Mouse (Mus musculus) thymus, adult 18-20 months (tissue): Measurements from ENCODE around the gene Epyc.

Experiments
- DNase-seq, 2 experiments: peaks; one replicate each; pipeline ENCODE4 v3.0.0; 2022; ENCODE audit warnings: mixed read lengths in 2 of 2

Gene Epyc

GRCm38 (mm10) chr10:97643768-97644167 is at the start of gene Epyc:
Epyc (plus strand) TSS chr10:97644068.
- no peak for DNase-seq

- no peak for DNase-seq
Measured at GRCm38 (mm10) chr10:97595680-97596079, 48.2 kb upstream of the Epyc start.

- DNase-seq, result no peak
Measured at GRCm38 (mm10) chr10:97601744-97602143, 42.1 kb upstream of the Epyc start.

- DNase-seq, result no peak
Measured at GRCm38 (mm10) chr10:97603256-97603655, 40.6 kb upstream of the Epyc start.

GRCm38 (mm10) chr10:97606579-97606978 is 37.3 kb upstream of the Epyc start, which contains the start of gene Kera:
Kera (plus strand) TSS chr10:97606879.
- DNase-seq, result no peak

GRCm38 (mm10) chr10:97622328-97622727 is 21.5 kb upstream of the Epyc start:
- DNase-seq, result no peak

- DNase-seq, result no peak
Measured at GRCm38 (mm10) chr10:97624381-97624780, 19.5 kb upstream of the Epyc start.

- no peak for DNase-seq
Measured at GRCm38 (mm10) chr10:97625116-97625515, 18.8 kb upstream of the Epyc start.

GRCm38 (mm10) chr10:97626543-97626942 is 17.3 kb upstream of the Epyc start:
- DNase-seq, result no peak

GRCm38 (mm10) chr10:97631061-97631460 is 12.8 kb upstream of the Epyc start:
- no peak for DNase-seq

- no peak for DNase-seq
Measured at GRCm38 (mm10) chr10:97641926-97642325, 1.9 kb upstream of the Epyc start.

- no peak for DNase-seq
Measured at GRCm38 (mm10) chr10:97650334-97650733, 6.5 kb downstream of the Epyc start.

- DNase-seq, result no peak
Measured at GRCm38 (mm10) chr10:97659489-97659888, 15.6 kb downstream of the Epyc start.

GRCm38 (mm10) chr10:97668656-97669055 is 24.8 kb downstream of the Epyc start:
- no peak for DNase-seq

- no peak for DNase-seq
Measured at GRCm38 (mm10) chr10:97670202-97670601, 26.3 kb downstream of the Epyc start.

- DNase-seq, result no peak
Measured at GRCm38 (mm10) chr10:97673239-97673638, 29.4 kb downstream of the Epyc start.

- DNase-seq, result no peak
Measured at GRCm38 (mm10) chr10:97682981-97683380, 39.1 kb downstream of the Epyc start.

- DNase-seq, result no peak
Measured at GRCm38 (mm10) chr10:97687198-97687597, 43.3 kb downstream of the Epyc start.

- no peak for DNase-seq
Measured at GRCm38 (mm10) chr10:97689425-97689824, 45.6 kb downstream of the Epyc start.

GRCm38 (mm10) chr10:97692913-97693312 is 49.0 kb downstream of the Epyc start, which contains the start of gene Ccer1:
Ccer1 (plus strand) TSS chr10:97693059.
- DNase-seq, result no peak

- no peak for DNase-seq
Measured at GRCm38 (mm10) chr10:97693398-97694135, 49.7 kb downstream of the Epyc start.

- no peak for DNase-seq
Measured at GRCm38 (mm10) chr10:97702321-97702720, 58.5 kb downstream of the Epyc start.

- no peak for DNase-seq
Measured at GRCm38 (mm10) chr10:97704562-97704961, 60.7 kb downstream of the Epyc start.

- no peak for DNase-seq
Measured at GRCm38 (mm10) chr10:97712687-97713086, 68.8 kb downstream of the Epyc start.

GRCm38 (mm10) chr10:97714584-97714983 is 70.7 kb downstream of the Epyc start:
- no peak for DNase-seq
